Mouse (Mus musculus): ENCODE measurements around the gene Isl1.

Isl1 gene

DNA sequence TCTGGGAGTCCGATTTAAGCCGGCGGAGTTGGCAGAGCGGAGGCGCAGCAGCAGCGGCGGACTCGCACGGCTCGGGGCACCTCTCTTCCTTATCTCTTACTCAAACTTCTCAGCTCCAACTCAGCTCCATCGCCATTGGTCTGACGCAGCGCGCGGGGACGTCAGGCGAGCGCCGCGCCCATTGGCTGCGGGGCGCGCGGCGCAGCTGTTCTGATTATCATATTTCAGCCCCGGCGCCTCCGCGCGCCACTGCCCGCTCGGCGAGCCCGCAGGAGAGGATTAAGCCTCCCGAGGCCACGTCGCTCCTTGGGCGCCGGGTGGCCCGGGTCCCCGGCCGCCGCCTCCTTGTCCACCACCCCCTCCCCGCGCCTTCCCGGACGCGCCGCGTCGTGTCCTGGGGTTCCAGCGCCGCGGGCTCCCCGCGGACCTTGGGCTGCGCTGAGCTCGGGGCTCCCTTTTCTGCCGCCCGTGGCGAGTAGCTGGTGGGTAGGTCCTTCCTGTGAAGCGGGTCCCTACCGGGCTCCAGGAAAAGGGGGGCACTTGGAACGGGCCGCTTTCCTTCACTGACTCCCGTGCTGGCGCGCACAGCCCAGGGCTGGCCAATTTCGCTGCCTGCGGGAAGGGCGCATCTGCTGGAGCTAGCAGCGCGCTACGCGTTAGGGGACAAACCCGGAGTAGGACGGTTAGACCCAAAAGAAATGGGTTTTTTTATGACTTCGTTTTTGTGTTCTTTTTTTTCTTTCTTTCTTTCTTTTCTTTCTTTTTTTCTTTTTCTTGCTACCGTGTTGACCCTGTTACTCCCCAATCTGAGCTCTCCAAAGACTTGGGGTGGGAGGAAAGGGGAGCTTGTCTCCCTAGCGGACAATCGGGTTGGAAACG, at the start of gene Isl1:
Gene Isl1 (minus strand): TSS at position 106 of the 879 bp plus-strand sequence.
- peak; percentile 6 for DNase-seq

DNA sequence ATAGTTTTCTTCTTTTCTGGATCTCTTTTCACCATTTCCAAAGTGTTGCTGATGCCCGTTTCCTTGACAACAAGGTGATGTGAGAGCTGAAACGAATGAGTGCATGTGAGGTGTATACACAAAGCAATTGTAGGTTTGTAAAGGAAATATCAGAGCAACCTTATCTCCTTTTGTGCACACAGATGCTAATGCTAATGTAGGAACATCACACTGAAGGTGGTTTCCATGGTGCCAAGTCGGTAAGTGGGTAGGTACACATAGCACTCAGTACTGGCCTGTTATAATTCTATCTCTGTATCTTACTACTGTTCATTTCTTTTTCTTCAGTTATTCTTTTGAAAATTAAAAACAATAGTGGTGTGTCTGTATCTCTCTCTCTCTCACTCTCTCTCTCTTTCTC, 26.3 kb upstream of the Isl1 start:
- DNase-seq, result no peak

DNA sequence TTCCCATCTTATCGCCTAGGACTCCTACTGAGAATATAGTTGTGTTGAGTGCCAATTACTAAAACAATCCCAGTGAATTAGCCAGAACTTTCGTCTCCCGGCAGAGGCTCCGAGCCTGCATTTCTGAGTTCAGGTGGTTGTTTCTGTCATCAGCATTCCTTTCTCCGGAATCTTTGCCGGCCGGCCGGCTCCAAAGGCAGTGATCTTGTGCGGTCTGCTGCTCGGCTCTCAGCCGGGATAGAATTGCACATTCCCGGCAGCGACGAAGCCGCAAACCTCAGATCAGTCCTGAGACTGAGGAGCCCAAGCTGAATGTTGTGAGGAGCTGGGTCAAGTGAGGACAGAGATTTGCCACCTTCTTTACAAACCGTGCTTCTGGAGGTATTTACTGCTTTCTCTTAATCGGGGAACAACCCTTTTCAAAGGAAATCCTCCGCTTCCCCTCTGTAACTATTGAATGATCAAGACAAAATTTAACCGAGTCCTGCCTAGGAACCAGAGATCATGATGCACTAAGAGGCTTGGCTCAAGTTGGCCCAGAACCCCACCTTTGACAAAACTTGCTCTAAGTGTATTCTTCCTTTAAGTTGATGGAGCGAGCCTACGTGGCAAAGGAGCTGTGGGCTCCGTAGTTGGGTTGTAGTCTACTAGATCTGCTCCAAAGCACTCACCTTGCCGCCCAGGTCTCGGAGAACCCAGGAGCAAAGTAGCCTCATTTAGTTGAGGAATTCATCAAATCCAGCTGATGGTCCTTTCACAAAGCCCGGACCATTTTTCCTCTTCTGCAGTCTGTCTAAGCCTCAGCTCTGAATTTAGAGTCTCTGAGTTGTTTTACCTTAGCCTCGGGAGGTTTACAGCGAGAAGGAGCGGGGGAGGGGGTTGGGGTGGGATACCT, 4.4 kb upstream of the Isl1 start:
- DNase-seq, result no peak

DNA sequence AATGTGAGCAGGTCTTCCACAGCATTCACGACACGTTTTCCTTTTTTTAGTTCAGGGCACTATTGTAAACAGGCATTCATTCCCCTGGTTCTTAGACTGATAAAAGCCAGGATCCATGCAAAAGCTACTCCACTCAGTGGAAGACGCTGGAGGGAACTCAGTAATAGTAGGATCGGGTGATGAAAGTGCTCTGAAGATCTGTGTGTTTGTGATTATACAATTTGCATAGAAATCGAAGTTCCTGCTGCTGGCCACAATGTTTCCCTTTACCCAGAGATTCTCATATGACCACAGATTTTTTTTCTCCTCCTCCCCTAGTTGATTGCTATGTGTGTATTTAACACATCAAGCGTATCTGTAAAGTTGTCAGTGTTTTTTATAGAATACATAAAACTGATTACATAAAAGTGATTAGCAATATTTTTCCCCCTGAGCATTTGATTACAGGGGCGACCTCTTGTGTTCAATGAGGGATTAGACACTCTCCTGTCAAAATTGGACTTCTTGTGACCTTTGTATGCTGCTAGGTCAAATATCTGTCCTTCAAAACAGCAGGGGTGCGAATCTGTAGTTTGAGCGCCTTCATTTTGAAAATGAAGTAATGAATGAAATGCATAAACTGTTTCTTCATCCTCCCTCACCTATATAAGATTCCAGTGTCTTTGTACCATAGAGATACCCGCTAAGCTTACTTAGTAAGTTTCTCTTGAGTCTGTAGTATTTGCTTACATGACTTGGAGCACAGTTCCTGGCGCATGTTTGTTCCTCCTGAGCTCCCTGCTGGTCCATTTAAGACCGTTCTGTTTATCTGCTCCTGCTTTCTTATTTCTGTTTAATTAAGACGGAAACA, 2.6 kb upstream of the Isl1 start:
- DNase-seq, result no peak

DNA sequence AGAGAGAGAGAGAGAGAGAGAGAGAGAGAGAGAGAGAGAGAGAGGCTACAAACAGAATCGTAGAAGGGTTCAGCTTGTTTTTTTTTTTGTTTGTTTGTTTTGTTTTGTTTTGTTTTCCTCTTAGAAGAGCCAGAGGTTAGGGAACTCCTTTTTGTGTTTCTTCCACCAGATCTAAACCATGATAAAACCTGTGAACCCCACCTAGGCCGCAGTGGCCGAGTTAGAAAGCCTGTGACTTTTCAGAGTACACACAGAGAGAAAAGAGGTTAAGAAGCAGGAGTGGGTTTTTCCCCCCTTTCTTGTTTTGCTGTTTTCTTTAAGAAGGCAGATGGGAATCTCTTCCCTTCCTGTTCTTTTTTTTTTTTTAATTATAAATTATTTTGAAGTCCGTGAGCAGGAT, 1.5 kb upstream of the Isl1 start:
- no peak for DNase-seq

DNA sequence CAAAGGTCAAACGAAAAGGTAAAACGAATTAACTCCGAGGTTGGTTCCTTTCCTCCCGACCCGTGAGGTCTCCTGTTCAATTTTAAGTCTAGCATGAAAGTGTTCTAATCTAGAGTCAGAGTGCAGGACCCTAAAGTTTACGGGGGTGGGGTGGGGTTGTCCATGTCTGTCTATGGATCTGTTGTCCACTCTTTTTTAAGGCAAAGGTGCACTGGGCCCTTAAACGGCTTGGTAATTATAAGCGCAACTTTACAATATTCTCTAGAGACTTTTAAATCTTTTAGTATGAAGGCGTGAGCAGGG, 925 bp upstream of the Isl1 start:
- DNase-seq, result no peak

DNA sequence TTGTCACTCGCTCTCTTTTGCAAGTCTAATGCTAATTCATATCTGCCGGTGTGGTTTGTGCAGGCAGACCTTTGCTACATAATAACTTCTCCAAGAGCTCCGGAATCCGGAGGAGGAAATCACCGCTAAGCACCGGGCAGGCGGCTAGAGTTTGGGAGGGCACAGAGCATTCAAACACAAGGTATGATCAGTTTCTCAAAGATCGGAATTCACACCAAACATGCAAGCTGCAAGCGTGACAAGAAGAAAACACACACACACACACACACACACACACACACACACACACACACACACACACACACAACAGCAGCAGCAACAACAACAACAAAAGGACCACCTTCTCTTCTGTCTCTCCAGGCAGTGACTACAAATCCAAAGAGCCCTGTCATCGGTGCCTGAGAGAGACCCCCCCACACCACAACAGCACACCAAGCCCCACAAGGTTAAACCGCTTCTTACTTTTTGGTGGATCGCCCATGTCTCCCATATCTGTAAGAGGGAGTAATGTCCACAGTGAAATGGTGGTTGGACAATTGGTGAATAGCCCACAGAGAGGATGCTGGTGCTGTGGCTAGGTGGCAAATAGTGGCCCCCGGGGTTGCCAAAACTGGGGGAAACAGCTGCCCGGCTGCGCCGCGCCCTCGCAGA, 431 bp downstream of the Isl1 start:
- no peak for DNase-seq

DNA sequence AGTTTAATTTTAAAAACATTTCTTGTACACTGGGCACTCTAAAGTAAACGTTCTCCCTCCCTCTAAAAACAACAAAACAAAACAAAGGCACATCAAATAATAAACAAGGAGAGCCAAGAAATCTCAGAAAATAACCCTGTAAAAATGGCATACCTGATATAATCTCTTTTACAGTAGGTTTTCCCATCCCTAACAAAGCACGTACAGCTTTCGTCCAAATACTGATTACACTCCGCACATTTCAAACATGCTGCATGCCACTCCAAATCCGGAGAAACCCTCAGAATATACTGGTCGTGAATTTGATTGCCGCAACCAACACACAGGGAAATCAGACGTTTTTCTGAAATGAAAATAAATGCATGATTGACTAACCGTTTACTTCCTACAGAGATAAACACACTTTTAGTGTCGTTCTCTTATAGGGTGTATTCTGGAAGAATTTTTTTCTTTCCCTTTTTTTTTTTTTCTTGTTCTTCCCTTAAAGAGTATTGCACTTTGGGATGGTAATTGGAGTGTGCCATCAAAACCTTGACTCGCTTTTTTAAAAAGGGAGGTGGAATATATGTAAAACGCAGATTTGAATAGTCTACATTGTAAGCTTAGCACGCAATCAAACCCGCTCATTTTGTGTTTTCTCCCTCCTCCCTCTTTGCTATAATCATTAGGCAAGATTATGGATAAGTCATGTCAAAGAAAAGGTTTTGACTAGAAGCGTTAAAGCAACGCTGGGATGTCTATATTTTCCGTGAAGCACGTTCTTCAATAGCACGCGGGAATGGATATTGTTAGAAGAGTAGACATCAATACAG, 1.2 kb downstream of the Isl1 start:
- DNase-seq, result no peak

DNA sequence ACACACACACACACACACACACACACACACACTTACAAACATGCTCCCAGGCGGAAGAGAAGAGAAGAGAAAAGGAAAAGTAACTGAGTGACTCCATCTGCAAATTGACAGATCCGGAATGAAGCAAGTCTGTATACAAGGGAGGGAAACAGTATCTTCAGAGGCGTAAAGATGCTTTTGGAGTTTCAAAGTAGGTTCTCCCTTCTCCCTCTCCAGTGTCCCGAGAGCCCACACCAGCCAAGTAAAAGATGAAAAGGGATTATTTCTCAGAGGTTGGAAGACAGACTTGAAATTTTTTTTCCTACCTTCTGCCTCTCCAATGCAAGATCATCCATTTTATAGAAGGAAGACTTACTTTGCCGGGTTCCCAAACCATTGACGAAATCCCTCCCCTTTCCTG, 2.9 kb downstream of the Isl1 start:
- DNase-seq, result no peak

DNA sequence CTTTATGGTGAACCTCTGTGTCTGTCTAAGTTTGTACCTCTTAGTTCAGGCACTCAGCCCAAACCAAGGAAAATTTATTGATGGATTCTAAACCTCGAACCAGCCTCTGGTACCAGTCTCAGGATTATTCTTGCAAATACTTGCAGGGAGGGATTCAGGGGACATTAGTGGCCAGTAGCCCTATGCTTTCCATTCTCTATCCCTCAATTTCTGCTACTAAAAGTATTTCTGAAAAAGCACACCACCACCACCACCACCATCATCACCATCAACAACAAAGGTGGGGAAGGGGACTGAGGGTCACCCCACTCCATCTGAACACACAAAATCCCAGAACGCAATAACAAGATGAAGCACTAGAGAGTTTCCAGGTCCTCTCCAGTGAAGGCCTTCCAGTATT, 3.8 kb downstream of the Isl1 start:
- no peak for DNase-seq

DNA sequence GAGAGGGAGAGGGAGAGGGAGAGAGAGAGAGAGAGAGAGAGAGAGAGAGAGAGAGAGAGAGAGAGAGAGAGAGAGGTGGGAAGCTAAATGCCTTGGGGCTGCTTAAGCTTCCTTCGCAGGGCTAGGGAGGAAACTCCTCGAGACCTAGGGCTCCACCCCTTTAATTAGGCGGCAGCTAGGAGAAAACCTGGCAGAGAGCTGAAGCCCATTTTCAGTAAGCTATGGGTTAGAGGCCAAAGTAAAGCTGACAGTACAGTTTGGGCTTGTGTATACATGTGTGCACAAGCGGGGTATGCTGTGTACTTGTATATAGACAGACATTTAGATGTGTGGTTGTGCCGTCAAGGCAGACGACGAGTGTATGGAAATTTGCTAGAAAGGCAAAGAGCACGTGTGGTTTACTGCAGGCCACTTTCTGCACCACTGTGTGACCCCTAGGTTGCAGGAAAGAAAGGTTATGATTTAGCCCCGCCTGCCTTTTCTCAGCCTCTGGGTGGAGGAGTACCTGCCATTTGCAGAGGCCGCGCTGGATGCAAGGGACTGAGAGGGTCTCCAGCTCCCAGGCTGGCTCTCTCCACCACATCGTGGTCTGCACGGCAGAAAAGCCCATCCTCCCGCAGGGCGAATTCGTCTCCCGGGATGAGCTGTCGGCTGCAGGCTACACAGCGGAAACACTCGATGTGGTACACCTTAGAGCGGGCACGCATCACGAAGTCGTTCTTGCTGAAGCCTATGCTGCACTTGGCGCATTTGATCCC, 4.6 kb downstream of the Isl1 start:
- no peak for DNase-seq

DNA sequence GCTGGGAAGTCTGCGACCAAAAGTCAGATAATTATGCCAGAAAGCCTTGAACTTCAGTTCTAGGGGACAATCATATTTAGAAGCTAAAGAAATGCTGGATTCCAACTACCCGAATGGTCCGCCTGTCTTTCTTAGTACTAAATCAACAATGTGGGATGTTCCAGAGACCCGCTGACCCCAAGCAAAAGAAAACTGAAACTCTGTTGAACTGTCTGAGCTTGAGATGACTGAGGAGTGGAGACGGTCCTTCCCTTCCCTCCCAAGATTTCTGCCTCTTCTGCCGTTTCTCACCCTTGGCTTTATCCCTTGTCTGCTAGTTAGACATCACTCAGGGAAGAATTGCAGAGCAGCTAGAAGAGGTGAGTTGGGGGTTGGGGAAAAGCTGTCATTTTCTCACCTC, 5.7 kb downstream of the Isl1 start:
- no peak for DNase-seq

DNA sequence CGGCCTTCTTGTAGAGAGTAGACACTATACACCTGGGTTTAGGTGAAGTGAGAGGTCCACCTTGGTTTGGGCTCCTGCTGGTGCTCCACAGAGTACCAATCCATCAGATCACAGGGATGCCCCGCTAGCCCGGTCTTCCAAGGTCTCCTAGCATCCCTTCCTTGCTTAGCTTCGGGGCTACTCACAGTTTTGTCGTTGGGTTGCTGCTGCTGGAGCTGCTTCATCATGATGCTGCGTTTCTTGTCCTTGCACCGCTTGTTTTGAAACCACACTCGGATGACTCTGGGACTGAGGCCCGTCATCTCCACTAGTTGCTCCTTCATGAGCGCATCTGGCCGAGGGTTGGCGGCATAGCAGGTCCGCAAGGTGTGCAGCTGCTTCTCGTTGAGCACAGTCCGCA, 6.6 kb downstream of the Isl1 start:
- DNase-seq, result no peak

DNA sequence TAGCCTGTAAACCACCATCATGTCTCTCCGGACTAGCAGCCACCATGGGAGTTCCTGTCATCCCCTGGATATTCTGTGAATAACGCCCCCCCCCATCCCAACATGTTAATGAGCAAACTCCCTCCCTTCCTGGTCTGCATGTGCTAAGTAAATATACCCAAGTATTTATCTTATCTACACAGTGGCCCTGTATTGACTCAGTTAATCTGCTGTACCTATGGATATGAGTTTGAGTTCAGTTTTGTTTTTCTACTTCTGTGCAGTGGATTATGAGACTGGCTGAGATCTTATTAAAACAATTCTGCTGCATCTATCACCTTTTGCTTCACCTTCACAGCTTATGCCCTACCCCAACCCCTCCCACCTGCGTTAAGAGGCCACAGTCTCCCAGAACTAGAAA, 7.8 kb downstream of the Isl1 start:
- DNase-seq, result no peak

DNA sequence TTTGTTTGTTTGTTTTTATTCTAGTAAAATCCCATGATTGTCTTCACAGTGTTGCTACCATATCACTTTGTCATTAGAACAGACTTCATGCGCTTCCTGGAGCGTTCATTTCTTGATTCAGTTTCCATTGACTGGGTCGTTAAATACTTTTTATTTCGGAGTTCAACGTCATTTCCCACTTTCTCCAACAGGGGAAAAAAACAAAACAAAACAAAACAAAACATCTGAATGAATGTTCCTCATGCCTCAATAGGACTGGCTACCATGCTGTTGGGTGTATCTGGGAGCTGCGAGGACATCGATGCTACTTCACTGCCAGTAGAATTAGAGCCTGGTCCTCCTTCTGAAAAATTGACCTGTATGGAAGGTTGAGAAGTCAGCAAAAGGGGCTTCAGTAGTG, 10.2 kb downstream of the Isl1 start:
- no peak for DNase-seq

DNA sequence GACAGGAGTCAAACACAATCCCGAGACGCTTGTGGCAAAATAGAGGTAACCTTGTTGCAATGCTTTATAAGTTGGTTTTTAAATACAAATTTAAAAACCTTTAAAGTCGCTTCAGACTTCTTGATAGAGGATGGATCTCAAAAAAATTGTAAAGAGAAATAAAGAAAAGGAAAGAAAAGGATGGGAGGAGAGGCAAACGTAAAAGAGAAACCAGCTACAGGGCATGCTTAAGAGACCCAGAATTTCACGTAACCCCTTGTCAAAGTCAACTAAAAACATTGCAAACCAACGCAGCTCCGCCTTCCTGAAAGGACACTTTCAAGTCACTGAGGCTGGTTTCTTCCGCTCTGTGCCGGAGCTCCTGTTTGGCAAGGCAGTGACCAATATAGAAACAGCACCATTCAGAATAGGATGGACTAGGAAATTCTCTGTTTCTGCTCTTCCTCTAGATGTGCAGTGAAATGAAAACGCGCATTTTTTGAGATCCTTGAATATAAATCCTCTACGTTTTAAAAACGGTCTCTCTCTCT, 10.8 kb downstream of the Isl1 start:
- no peak for DNase-seq

DNA sequence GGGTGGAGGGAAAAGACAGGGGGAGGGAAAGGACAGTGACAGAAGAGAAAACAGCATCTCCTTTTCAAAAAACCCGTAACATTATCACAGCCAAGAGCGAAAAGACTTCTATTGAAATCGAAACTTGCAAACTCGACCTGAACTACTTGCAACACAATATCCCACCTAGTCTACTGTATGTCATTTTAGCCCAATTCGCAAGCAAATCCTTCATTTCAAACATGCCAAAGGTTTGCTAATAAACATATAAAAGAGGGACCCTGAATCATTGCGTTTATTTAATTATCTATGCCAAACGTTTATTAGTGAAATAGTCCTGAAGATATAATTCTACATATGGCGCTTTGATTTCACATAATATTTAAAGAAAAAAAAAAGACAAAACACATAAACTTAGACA, 11.5 kb downstream of the Isl1 start:
- DNase-seq, result no peak

DNA sequence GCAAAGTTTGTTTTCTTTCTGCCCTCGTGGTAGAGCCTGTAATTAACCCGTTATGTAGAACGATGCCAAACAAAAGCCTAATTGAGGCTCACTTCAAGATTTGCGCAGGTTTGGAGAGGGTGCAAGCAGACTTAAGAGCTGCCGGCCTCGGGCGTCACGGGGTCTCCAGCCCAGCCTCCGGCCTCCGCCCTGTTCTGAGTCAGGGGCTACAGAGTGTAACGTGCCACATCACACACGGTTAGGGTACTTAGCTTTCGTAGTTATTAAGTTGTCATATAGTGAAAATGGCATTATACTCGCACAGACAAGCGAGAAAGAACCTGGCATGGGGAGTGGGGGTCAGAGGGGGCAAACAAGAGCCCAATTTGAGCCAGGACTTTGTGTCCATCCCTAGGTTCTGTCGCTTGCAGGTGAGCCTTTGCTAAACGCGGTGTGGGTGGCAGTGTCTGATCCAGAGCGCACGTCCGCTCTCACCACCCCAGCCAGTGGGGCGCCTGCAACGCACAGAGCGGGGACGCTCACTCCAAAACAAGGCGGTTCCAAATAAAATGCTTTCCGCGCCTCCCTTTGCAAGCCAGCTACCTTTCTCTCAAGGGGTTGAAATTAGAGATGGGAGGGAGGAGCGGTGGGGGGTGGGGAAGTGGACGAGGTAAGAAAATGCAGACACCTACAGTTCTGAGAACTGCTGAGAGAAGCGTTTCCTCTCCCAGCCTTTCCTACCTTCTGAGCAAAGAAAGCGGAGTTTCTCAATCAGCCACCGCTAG, 12.3 kb downstream of the Isl1 start:
- DNase-seq, result no peak

DNA sequence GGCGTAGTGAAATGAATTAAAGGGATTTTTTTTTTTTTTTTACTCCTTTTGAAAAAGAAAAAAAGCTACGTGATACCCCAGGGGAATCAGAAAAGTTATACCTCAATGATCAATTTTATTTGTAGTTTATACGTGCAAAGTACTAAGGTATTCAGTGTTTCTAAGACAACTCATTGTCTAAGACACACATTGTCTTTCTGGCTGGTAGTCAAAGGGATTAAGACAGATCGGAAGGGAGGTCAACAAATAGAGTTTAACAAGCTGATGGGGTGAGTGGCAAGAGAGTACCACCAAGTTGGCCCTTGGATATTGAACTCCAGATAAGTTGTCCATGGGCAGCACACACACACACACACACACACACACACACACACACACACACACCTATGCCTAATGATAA, 14.1 kb downstream of the Isl1 start:
- no peak for DNase-seq

DNA sequence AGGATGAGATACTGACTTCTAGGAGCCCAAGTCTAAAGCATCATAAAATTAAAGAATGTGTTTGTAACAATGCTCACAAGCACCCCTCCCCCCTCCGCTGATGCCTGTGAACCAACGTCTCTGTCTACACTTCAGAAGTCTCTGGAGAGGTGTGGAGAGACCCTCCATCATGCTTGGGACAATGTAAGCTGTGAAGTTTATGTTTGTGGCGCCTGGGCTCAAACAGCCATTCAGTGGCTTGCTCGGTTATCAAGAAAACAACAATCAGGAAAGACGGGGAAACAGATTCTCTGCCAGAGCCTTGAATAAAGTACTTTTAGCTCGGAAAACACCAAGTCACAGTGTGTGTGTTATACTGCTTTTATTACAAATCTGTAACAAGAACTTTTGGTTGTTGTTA, 14.8 kb downstream of the Isl1 start:
- DNase-seq, result no peak
